Mouse (Mus musculus): Measurements from ENCODE around the gene Vpreb1. TPM values are rescaled to one million over a fixed set of nuclear protein-coding genes. Genes with fewer than 3 reads are reported as not detected.
"Not testable (repeated sequence)": the region's sequence is repeated elsewhere in the genome, so short reads cannot be mapped to it uniquely, and the experiment has no call there.

Gene Vpreb1
- polyA plus RNA-seq, 1 experiment from 2014 or later: 1.1 TPM

DNA sequence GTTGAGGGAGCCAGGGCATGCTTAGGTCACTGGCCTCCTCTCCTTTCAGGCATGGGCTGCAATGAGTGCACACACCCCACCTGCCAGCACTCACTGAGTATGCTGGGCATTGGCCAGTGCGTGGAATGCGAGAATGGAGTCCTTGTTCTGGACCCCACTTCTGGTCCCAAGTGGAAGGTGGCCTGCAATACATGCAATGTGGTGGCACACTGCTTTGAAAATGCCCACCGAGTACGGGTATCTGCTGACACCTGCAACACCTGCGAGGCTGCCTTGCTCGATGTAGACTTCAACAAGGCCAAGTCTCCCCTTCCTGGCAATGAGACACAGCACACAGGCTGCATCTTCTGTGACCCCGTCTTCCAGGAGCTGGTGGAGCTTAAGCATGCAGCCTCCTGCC is 21.7 kb upstream of the Vpreb1 start:
- WGBS: 88% methylated on average over 7 of the region's 7 CpGs
- H3K36me3 ChIP-seq: peaks cover 67% of the 10 kb centered on the region
- no peak overlapping the region for H3K4me3 ChIP-seq

GRCm38 (mm10) chr16:16888341-16888740 is 17.7 kb upstream of the Vpreb1 start:
- H3K9ac ChIP-seq: no peak overlapping the region
- WGBS: 94% methylated on average over 1 of the region's 1 CpGs
- H3K9me3 ChIP-seq (replicated peaks): no peaks in the 10 kb centered on the region
- no peaks in the 10 kb centered on the region for H3K27me3 ChIP-seq
- no peak overlapping the region for H3K4me2 ChIP-seq
- peaks cover 98% of the 10 kb centered on the region for H3K36me3 ChIP-seq
- no peak overlapping the region for H3K27ac ChIP-seq
- no peak overlapping the region for H3K4me3 ChIP-seq
- no peaks in the 10 kb centered on the region for H3K4me1 ChIP-seq (replicated peaks)
- ATAC-seq (replicated peaks; ENCODE audit: insufficient number of reproducible peaks, insufficient read depth, low FRiP score, low read depth): no peak

More for the DNA sequence above, 21.7 kb upstream of the Vpreb1 start:
- Histone ChIP-seq H3K9ac (no peak overlapping the region), H3K9me3 (replicated peaks) (no peaks in the 10 kb centered on the region), H3K4me2 (no peak overlapping the region), H3K27me3 (no peaks in the 10 kb centered on the region), H3K4me1 (replicated peaks) (peaks cover 11% of the 10 kb centered on the region), H3K27ac (no peak overlapping the region)
- no peak for ATAC-seq (replicated peaks; ENCODE audit: insufficient number of reproducible peaks, insufficient read depth, low FRiP score, low read depth)

- no peak overlapping the region for H3K9ac ChIP-seq
- no peak overlapping the region for H3K4me3 ChIP-seq
- H3K4me1 ChIP-seq (replicated peaks): no peaks in the 10 kb centered on the region
- H3K4me2 ChIP-seq: no peak overlapping the region
- no peak overlapping the region for H3K27ac ChIP-seq
- no peaks in the 10 kb centered on the region for H3K9me3 ChIP-seq (replicated peaks)
- 84% methylated on average over 5 of the region's 5 CpGs for WGBS
- H3K27me3 ChIP-seq: no peaks in the 10 kb centered on the region
- peaks cover 85% of the 10 kb centered on the region for H3K36me3 ChIP-seq
- ATAC-seq (replicated peaks; ENCODE audit: insufficient number of reproducible peaks, insufficient read depth, low FRiP score, low read depth): no peak
These were observed 8.4 kb upstream of the Vpreb1 start for GRCm38 (mm10) chr16:16879025-16879424.

- Histone ChIP-seq H3K4me3 (peak overlapping the region; percentile 75), H3K9me3 (replicated peaks) (no peaks in the 10 kb centered on the region), H3K27ac (peak overlapping the region; percentile 94), H3K9ac (peak overlapping the region; percentile 86), H3K4me1 (replicated peaks) (peaks cover 18% of the 10 kb centered on the region), H3K27me3 (no peaks in the 10 kb centered on the region), H3K4me2 (peak overlapping the region; percentile 59), H3K36me3 (peaks cover 3% of the 10 kb centered on the region; the same call in 1 of the 2 replicates)
- ATAC-seq (replicated peaks; ENCODE audit: insufficient number of reproducible peaks, insufficient read depth, low FRiP score, low read depth): no peak
- WGBS: 39% methylated on average over 7 of the region's 7 CpGs
These were observed 414 bp downstream of the Vpreb1 start for GRCm38 (mm10) chr16:16870241-16870616.

GRCm38 (mm10) chr16:16865696-16866561 is 4.7 kb downstream of the Vpreb1 start:
- no peaks in the 10 kb centered on the region for H3K36me3 ChIP-seq
- H3K27me3 ChIP-seq: no peaks in the 10 kb centered on the region
- no peak overlapping the region for H3K9ac ChIP-seq
- no peak for ATAC-seq (replicated peaks; ENCODE audit: insufficient number of reproducible peaks, insufficient read depth, low FRiP score, low read depth)
- H3K4me3 ChIP-seq: no peak overlapping the region
- peaks cover 7% of the 10 kb centered on the region for H3K4me1 ChIP-seq (replicated peaks)
- peak overlapping the region; percentile 34 for H3K27ac ChIP-seq
- H3K9me3 ChIP-seq (replicated peaks): no peaks in the 10 kb centered on the region
- 40% methylated on average over 4 of the region's 5 CpGs for WGBS
- no peak overlapping the region for H3K4me2 ChIP-seq

- Histone ChIP-seq H3K27ac (no peak overlapping the region), H3K9me3 (replicated peaks) (no peaks in the 10 kb centered on the region), H3K27me3 (no peaks in the 10 kb centered on the region), H3K4me2 (no peak overlapping the region), H3K4me3 (no peak overlapping the region), H3K36me3 (no peaks in the 10 kb centered on the region), H3K9ac (no peak overlapping the region), H3K4me1 (replicated peaks) (peaks cover 5% of the 10 kb centered on the region)
- no peak for ATAC-seq (replicated peaks; ENCODE audit: insufficient number of reproducible peaks, insufficient read depth, low FRiP score, low read depth)
These were observed 5.4 kb downstream of the Vpreb1 start for GRCm38 (mm10) chr16:16865217-16865616.

DNA sequence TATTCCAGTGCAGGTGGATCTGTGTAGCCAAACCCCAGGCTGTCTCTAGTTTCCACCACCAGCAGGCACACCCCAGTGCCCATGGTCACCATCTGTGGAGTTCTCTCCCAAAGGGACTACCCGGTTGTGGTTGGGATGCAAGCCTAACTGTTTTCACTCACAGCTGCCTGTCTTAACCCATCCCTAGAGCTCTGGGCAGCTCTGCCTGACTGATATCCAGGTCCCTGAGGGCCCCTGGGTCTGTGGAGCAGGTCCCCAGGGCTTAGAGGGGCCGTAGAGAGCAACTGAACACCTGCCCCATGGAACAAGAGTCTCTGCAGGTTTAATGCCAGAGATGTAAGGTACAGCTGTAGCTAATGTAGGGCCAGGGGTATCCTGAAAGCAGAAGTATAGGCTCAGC is 6.7 kb downstream of the Vpreb1 start, which contains the start of gene Igll1:
Gene Igll1, minus strand, starts transcription at position 8 of the 400 bp plus-strand sequence.
- no peaks in the 10 kb centered on the region for H3K9me3 ChIP-seq (replicated peaks)
- no peak for ATAC-seq (replicated peaks; ENCODE audit: insufficient number of reproducible peaks, insufficient read depth, low FRiP score, low read depth)
- no peak within 1 kb of the TSS for H3K9ac ChIP-seq
- H3K36me3 ChIP-seq: no peaks in the 10 kb centered on the region
- WGBS: 57% methylated on average over 2 of the region's 2 CpGs
- no peak within 1 kb of the TSS for H3K27ac ChIP-seq
- H3K4me2 ChIP-seq: no peak within 1 kb of the TSS
- no peak within 1 kb of the TSS for H3K4me3 ChIP-seq
- H3K27me3 ChIP-seq: no peaks in the 10 kb centered on the region
- H3K4me1 ChIP-seq (replicated peaks): peaks cover 3% of the 10 kb centered on the region; the same call in 1 of the 2 replicates

DNA sequence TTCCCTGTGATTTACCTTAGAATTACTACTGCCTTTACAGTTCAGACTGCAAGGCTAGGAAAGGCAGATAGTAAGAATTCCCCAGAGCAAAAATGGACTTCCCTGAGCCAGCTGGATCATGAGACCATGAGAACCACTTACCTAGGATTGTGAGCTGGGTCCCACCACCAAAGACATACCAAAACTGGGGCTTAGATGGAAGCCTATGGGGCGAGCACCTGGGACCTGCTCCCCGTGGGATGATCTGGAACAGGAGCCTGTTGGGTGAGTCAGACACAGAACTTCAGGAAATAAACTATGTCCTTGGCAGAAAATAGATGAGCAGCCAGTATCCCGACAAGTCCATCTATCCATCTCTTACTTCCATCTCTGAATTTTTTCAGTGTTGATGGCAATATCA is 8.4 kb downstream of the Vpreb1 start:
- Histone ChIP-seq H3K9me3 (replicated peaks) (no peaks in the 10 kb centered on the region), H3K4me2 (no peak overlapping the region), H3K27ac (no peak overlapping the region), H3K4me3 (no peak overlapping the region), H3K4me1 (replicated peaks) (peaks cover 3% of the 10 kb centered on the region; the same call in 1 of the 2 replicates), H3K36me3 (no peaks in the 10 kb centered on the region), H3K9ac (no peak overlapping the region), H3K27me3 (no peaks in the 10 kb centered on the region)
- ATAC-seq (replicated peaks; ENCODE audit: insufficient number of reproducible peaks, insufficient read depth, low FRiP score, low read depth): no peak
- 63% methylated on average over 3 of the region's 3 CpGs for WGBS

GRCm38 (mm10) chr16:16856731-16857476 is 13.7 kb downstream of the Vpreb1 start:
- H3K27me3 ChIP-seq: no peaks in the 10 kb centered on the region
- no peak overlapping the region for H3K9ac ChIP-seq
- ATAC-seq (replicated peaks; ENCODE audit: insufficient number of reproducible peaks, insufficient read depth, low FRiP score, low read depth): no peak
- H3K4me2 ChIP-seq: no peak overlapping the region
- H3K9me3 ChIP-seq (replicated peaks): no peaks in the 10 kb centered on the region
- no peak overlapping the region for H3K4me3 ChIP-seq
- no peaks in the 10 kb centered on the region for H3K36me3 ChIP-seq
- whole genome bisulfite sequencing: 66% methylated on average over 13 of the region's 13 CpGs
- no peak overlapping the region for H3K27ac ChIP-seq
- H3K4me1 ChIP-seq (replicated peaks): no peaks in the 10 kb centered on the region

GRCm38 (mm10) chr16:16856054-16856453 is 14.6 kb downstream of the Vpreb1 start:
- not testable (repeated sequence) for H3K36me3 ChIP-seq; H3K9ac ChIP-seq; H3K4me2 ChIP-seq; H3K27ac ChIP-seq; H3K4me3 ChIP-seq; ATAC-seq (replicated peaks; ENCODE audit: insufficient number of reproducible peaks, insufficient read depth, low FRiP score, low read depth); H3K9me3 ChIP-seq (replicated peaks); H3K27me3 ChIP-seq; H3K4me1 ChIP-seq (replicated peaks)
- 81% methylated on average over 9 of the region's 9 CpGs for WGBS

DNA sequence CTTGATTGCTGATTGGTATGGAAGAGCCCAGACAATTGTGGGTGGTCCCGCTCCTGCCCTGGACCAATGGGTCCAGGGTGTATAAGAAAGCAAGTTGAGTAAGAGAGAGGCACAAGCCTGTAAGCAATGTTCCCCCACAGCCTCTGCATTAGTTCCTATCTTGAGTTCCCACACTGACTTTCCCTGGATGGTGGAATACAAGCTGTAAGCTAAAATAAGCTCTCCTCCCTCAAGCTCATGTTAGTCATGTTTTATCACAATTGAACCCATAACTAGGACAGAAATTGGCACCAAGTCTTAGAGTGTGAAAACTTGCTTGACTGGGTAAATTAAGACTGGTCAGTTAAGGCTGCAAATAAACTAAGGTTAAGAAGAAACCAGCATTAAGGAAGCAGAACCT is 15.1 kb downstream of the Vpreb1 start:
- no peaks in the 10 kb centered on the region for H3K4me1 ChIP-seq (replicated peaks)
- H3K9me3 ChIP-seq (replicated peaks): no peaks in the 10 kb centered on the region
- ATAC-seq (replicated peaks; ENCODE audit: insufficient number of reproducible peaks, insufficient read depth, low FRiP score, low read depth): no peak
- H3K36me3 ChIP-seq: no peaks in the 10 kb centered on the region
- H3K9ac ChIP-seq: no peak overlapping the region
- H3K4me3 ChIP-seq: no peak overlapping the region
- 93% methylated on average over 1 of the region's 1 CpGs for WGBS
- no peaks in the 10 kb centered on the region for H3K27me3 ChIP-seq
- H3K4me2 ChIP-seq: no peak overlapping the region
- no peak overlapping the region for H3K27ac ChIP-seq
